Mouse (Mus musculus) gonadal fat pad, adult 2 months (tissue): ENCODE results near the gene Mettl7a1. TPM values are rescaled to one million over a fixed set of nuclear protein-coding genes. Genes with fewer than 3 reads are reported as not detected.
"Not testable (repeated sequence)": the region's sequence is repeated elsewhere in the genome, so short reads cannot be mapped to it uniquely, and the experiment has no call there.

Experiments
- DNase-seq: peaks from one replicate; pipeline ENCODE4 v3.0.0-alpha.2; 2012; ENCODE audit warnings: low read depth
- polyA plus RNA-seq: library from polyadenylated mRNA; depleted of rRNA; stranded (reverse); fragments of >200 nt; gene quantifications from 2 replicates; pipeline ENCODE4 v1.2.3, GENCODE M21; 2012

The Mettl7a1 gene
- polyA plus RNA-seq, 1 experiment, result 259 TPM

GRCm38 (mm10) chr15:100300499-100300898 lies 3.4 kb upstream of the Mettl7a1 start:
- no peak for DNase-seq

GRCm38 (mm10) chr15:100301556-100301955 lies 2.4 kb upstream of the Mettl7a1 start:
- no peak for DNase-seq

- DNase-seq, result no peak
Observed at GRCm38 (mm10) chr15:100303428-100304018, 417 bp upstream of the Mettl7a1 start.

- DNase-seq, result no peak
Observed at GRCm38 (mm10) chr15:100306201-100306600, 2.3 kb downstream of the Mettl7a1 start.

GRCm38 (mm10) chr15:100307438-100308096 lies 3.6 kb downstream of the Mettl7a1 start:
- not testable (repeated sequence) for DNase-seq

- DNase-seq, result no peak
Observed at GRCm38 (mm10) chr15:100312346-100312745, 8.4 kb downstream of the Mettl7a1 start.

GRCm38 (mm10) chr15:100314448-100315145 lies 10.7 kb downstream of the Mettl7a1 start:
- no peak for DNase-seq

- not testable (repeated sequence) for DNase-seq
Observed at GRCm38 (mm10) chr15:100318014-100318671, 14.2 kb downstream of the Mettl7a1 start.

GRCm38 (mm10) chr15:100319884-100320283 lies 15.9 kb downstream of the Mettl7a1 start:
- DNase-seq, result no peak

GRCm38 (mm10) chr15:100320295-100320905 lies 16.5 kb downstream of the Mettl7a1 start:
- DNase-seq, result peak; percentile 74

GRCm38 (mm10) chr15:100321134-100321533 lies 17.2 kb downstream of the Mettl7a1 start:
- peak; percentile 86 for DNase-seq

- DNase-seq, result no peak
Observed at GRCm38 (mm10) chr15:100324021-100324591, 20.2 kb downstream of the Mettl7a1 start.

- DNase-seq, result no peak
Observed at GRCm38 (mm10) chr15:100325235-100325634, 21.3 kb downstream of the Mettl7a1 start.

GRCm38 (mm10) chr15:100328089-100328488 lies 24.1 kb downstream of the Mettl7a1 start:
- not testable (repeated sequence) for DNase-seq

GRCm38 (mm10) chr15:100329336-100329735 lies 25.4 kb downstream of the Mettl7a1 start:
- DNase-seq, result not testable (repeated sequence)

GRCm38 (mm10) chr15:100330739-100331138 lies 26.8 kb downstream of the Mettl7a1 start:
- no peak for DNase-seq

- not testable (repeated sequence) for DNase-seq
Observed at GRCm38 (mm10) chr15:100332077-100332961, 28.4 kb downstream of the Mettl7a1 start.

- DNase-seq, result no peak
Observed at GRCm38 (mm10) chr15:100334629-100335028, 30.7 kb downstream of the Mettl7a1 start, which contains the start of gene Mettl7a3. TSS of gene Mettl7a3 (plus strand) at chr15:100334929.

GRCm38 (mm10) chr15:100337328-100337727 lies 33.4 kb downstream of the Mettl7a1 start:
- DNase-seq, result not testable (repeated sequence)

- not testable (repeated sequence) for DNase-seq
Observed at GRCm38 (mm10) chr15:100337847-100338246, 33.9 kb downstream of the Mettl7a1 start.
